Mouse (Mus musculus): Measurements from ENCODE around the gene Arl3. TPM values are rescaled to one million over a fixed set of nuclear protein-coding genes. Genes with fewer than 3 reads are reported as not detected.

The Arl3 gene
- total and polyA plus RNA-seq, 3 experiments, result 24.1 to 46.5 (median 45.3) TPM

- no peak for TF ChIP-seq PAX5 (IDR thresholded peaks at IDR 0.05; ENCODE audit: low read length)
- TF ChIP-seq JUN (IDR thresholded peaks at IDR 0.05; ENCODE audit: insufficient read depth, low read depth, low read length), result no peak
- no peak for TF ChIP-seq SMC3 (IDR thresholded peaks at IDR 0.05; ENCODE audit: low read depth, low read length)
- no peak for TF ChIP-seq KAT2A (IDR thresholded peaks at IDR 0.05; ENCODE audit: insufficient replicate concordance, low read length)
- no peak for TF ChIP-seq JUND (conservative IDR thresholded peaks at IDR 0.05; ENCODE audit: low read depth, low read length)
- TF ChIP-seq ZMIZ1 (IDR thresholded peaks at IDR 0.05; ENCODE audit: low read depth, low read length), result no peak
- no peak for TF ChIP-seq EP300 (IDR thresholded peaks at IDR 0.05; ENCODE audit: low read length)
- TF ChIP-seq ZKSCAN1 (IDR thresholded peaks at IDR 0.05; ENCODE audit: borderline replicate concordance, low read depth, low read length), result no peak
- TF ChIP-seq NELFE (IDR thresholded peaks at IDR 0.05; ENCODE audit: low read depth, low read length), result no peak
- no peak for TF ChIP-seq IRF4 (IDR thresholded peaks at IDR 0.05; ENCODE audit: low read depth, low read length)
- no peak for TF ChIP-seq CHD1 (IDR thresholded peaks at IDR 0.05; ENCODE audit: low read depth, low read length)
- no peak for TF ChIP-seq POLR2A (IDR thresholded peaks at IDR 0.05; ENCODE audit: low read depth, low read length)
- no peak for TF ChIP-seq CTCF (conservative IDR thresholded peaks at IDR 0.05 in 1 of 2, IDR thresholded peaks at IDR 0.05 in 1 of 2; ENCODE audit: low read depth in 2 of 2, low read length in 2 of 2)
- TF ChIP-seq GABPA (IDR thresholded peaks at IDR 0.05; ENCODE audit: insufficient replicate concordance, low read depth, low read length), result no peak
Observed at GRCm38 (mm10) chr19:46505646-46506371, 67.2 kb downstream of the Arl3 start (continued).

DNA sequence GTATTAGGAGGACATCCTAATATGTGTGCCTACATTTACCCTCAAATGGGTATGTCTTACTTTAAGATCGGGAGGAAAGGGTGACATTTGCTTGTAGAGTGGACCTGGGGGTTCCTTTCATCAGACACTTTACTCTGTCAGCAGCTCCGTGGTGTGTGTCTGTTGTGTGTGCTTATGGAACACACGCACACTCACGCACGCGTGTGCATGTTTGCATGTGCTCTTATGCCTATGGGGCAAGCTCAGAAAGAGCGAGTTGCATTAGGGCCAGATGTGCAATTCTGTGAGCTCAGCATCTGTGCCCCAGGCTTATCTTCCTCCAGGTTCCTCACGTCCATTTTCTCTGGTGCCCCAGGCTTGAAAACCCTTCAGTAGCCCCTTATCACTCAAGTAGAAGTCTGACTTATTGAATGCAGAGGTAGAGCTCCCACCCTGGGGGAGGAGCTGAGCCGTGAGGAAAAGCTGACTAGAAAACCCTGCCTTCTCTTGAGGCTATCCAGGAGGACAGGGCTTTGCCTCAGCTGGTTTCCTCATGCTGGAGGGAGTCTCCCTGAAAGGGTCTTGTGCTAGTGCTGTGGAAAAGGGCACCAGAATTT is 68.1 kb downstream of the Arl3 start:
- Histone ChIP-seq H3K9ac (ENCODE audit: insufficient read depth, low read depth) (peak overlapping the region; percentile 98), H3K9me3 (replicated peaks; ENCODE audit: low read length) (no peaks in the 10 kb centered on the region), H3K79me2 (replicated peaks; ENCODE audit: control insufficient read depth, extremely low read depth, insufficient read depth, poor library complexity, severe bottlenecking) (peaks cover 72% of the 10 kb centered on the region), H3K36me3 (replicated peaks in 1 of 2; ENCODE audit: control insufficient read depth in 1 of 2, insufficient read depth in 1 of 2, low read length in 1 of 2) (peaks cover 19 to 55% of the 10 kb centered on the region in 2 experiments), H3K27ac (ENCODE audit: insufficient read depth, low read depth) (peak overlapping the region; percentile 96), H3K4me3 (replicated peaks in 1 of 3; ENCODE audit: low read depth in 2 of 3, low read length in 2 of 3, poor library complexity in 1 of 3) (peak overlapping the region; percentile 82 to 93 (median 93)), H3K4me1 (ENCODE audit: control insufficient read depth in 1 of 2, insufficient read depth in 2 of 2) (peaks cover 20 to 49% of the 10 kb centered on the region in 2 experiments), H3K27me3 (replicated peaks) (no peaks in the 10 kb centered on the region), H3K4me2 (ENCODE audit: insufficient read depth, low read depth, poor library complexity, severe bottlenecking) (peak overlapping the region; percentile 82)
- in situ Hi-C loops (cut with MboI; ENCODE audit: low pct_ligation_motif_present, low pct_unique_long_range_greater_than_20kb, low sequenced_read_pairs) (no loop called here), dilution Hi-C loops (cut with MboI; ENCODE audit: extremely low pct_ligation_motif_present, extremely low pct_unique_long_range_greater_than_20kb, low sequenced_read_pairs) (no loop called here)
- TF ChIP-seq ETS1 (conservative IDR thresholded peaks at IDR 0.05; ENCODE audit: low read depth, low read length) (no peak), SIN3A (IDR thresholded peaks at IDR 0.05; ENCODE audit: low read length) (peak; percentile 25; the same call in 1 of the 2 replicates), ZC3H11A (IDR thresholded peaks at IDR 0.05; ENCODE audit: low read depth, low read length) (no peak), TCF12 (IDR thresholded peaks at IDR 0.05; ENCODE audit: low read depth, low read length) (no peak), PAX5 (IDR thresholded peaks at IDR 0.05; ENCODE audit: low read length) (no peak), ZNF384 (IDR thresholded peaks at IDR 0.05; ENCODE audit: low read depth, low read length) (no peak), ZMIZ1 (IDR thresholded peaks at IDR 0.05; ENCODE audit: low read depth, low read length) (0 out of 2 replicates have a peak, but pooled peaks have one; percentile 25), KAT2A (IDR thresholded peaks at IDR 0.05; ENCODE audit: insufficient replicate concordance, low read length) (no peak), ELF1 (IDR thresholded peaks at IDR 0.05; ENCODE audit: low read depth, low read length) (no peak), TBP (conservative IDR thresholded peaks at IDR 0.05; ENCODE audit: low read depth, low read length) (no peak), HCFC1 (IDR thresholded peaks at IDR 0.05; ENCODE audit: low read depth, low read length) (no peak), RCOR1 (conservative IDR thresholded peaks at IDR 0.05; ENCODE audit: low read depth, low read length) (no peak), JUND (conservative IDR thresholded peaks at IDR 0.05; ENCODE audit: low read depth, low read length) (no peak), MXI1 (IDR thresholded peaks at IDR 0.05; ENCODE audit: low read depth, low read length) (0 out of 2 replicates have a peak, but pooled peaks have one; percentile 13), RAD21 (IDR thresholded peaks at IDR 0.05; ENCODE audit: low read depth, low read length) (no peak), MAZ (IDR thresholded peaks at IDR 0.05; ENCODE audit: low read depth, low read length) (0 out of 2 replicates have a peak, but pooled peaks have one; percentile 20), UBTF (IDR thresholded peaks at IDR 0.05; ENCODE audit: low read depth, low read length) (no peak), MYC (IDR thresholded peaks at IDR 0.05; ENCODE audit: low read depth, low read length) (no peak), E2F4 (IDR thresholded peaks at IDR 0.05; ENCODE audit: insufficient replicate concordance, low read depth, low read length) (no peak), USF1 (IDR thresholded peaks at IDR 0.05; ENCODE audit: low read depth, low read length) (no peak), BHLHE40 (IDR thresholded peaks at IDR 0.05; ENCODE audit: low read depth, low read length) (peak; percentile 62), NELFE (IDR thresholded peaks at IDR 0.05; ENCODE audit: low read depth, low read length) (no peak)
- no peak for DNase-seq (ENCODE audit: extremely low read depth)

Data from CH12.LX (cell line).